Mouse (Mus musculus) lung, embryonic 14.5 days (tissue): ENCODE results near the gene Lingo2. TPM values are rescaled to one million over a fixed set of nuclear protein-coding genes. Genes with fewer than 3 reads are reported as not detected.

Experiments used
- ATAC-seq: fragments of 200-750 bp; cut with Nextera tagmentation; 2 replicates; pipeline ENCODE4 v1.8.0; 2017; ENCODE audit warnings: mild to moderate bottlenecking, moderate TSS enrichment, moderate library complexity; ENCODE audit not compliant: insufficient read depth
- DNase-seq: peaks from one replicate; pipeline ENCODE4 v3.0.0-alpha.2; 2015
- H3K27ac ChIP-seq: fragments of 300-500 bp; sonication (generic); 2 replicates; pipeline ENCODE4 v1.5.1; 2014; ENCODE audit warnings: low read depth, mild to moderate bottlenecking, moderate library complexity
- H3K27me3 ChIP-seq: fragments of 300-500 bp; sonication (generic); 2 replicates; pipeline ENCODE4 v1.6.1; 2014; ENCODE audit warnings: low read length, control low read depth; ENCODE audit not compliant: insufficient read depth
- H3K36me3 ChIP-seq: fragments of 300-500 bp; sonication (generic); 2 replicates; pipeline ENCODE4 v1.6.1; 2014; ENCODE audit warnings: control low read depth; ENCODE audit not compliant: insufficient read depth
- H3K4me1 ChIP-seq: fragments of 300-500 bp; sonication (generic); 2 replicates; pipeline ENCODE4 v1.6.1; 2014; ENCODE audit warnings: antibody characterized with exemption, control low read depth; ENCODE audit not compliant: insufficient read depth
- H3K4me2 ChIP-seq: fragments of 300-500 bp; sonication (generic); 2 replicates; pipeline ENCODE4 v1.6.1; 2014; ENCODE audit warnings: mild to moderate bottlenecking
- H3K4me3 ChIP-seq: fragments of 300-500 bp; sonication (generic); 2 replicates; pipeline ENCODE4 v1.5.1; 2014; ENCODE audit warnings: low read depth, low read length
- H3K9ac ChIP-seq: fragments of 300-500 bp; sonication (generic); 2 replicates; pipeline ENCODE4 v1.6.1; 2014
- H3K9me3 ChIP-seq: fragments of 300-500 bp; sonication (generic); 2 replicates; pipeline ENCODE4 v1.6.1; 2016; ENCODE audit warnings: low read depth, low read length, control low read depth
- CTCF ChIP-seq: IDR thresholded peaks from 2 replicates; pipeline ENCODE4 v1.5.1; 2016; ENCODE audit warnings: antibody characterized with exemption, low read depth
- WGBS: fragments of 180-500 bp; shearing (Covaris S2); extraction: QIAGEN DNeasy Blood & Tissue Kit; methylation state at CpG from one replicate; pipeline ENCODE4 v1.1.7; 2014; 5-methylcytosine and 5-hydroxymethylcytosine counted together
- polyA plus RNA-seq: library from polyadenylated mRNA; unstranded; fragments of >200 nt; fragmentation: Nextera tagmentation; extraction: Ambion mirVana; gene quantifications from 2 replicates; pipeline ENCODE4 v1.2.1, GENCODE M21; 2014

Lingo2 gene
- polyA plus RNA-seq, 1 experiment from 2014 or later, result 0.16 TPM

- DNase-seq (no peak), ATAC-seq (no peak)
- Histone ChIP-seq H3K9ac (no peak overlapping the region), H3K4me2 (no peak overlapping the region), H3K36me3 (no peaks in the 10 kb centered on the region), H3K4me3 (no peak overlapping the region), H3K9me3 (no peaks in the 10 kb centered on the region), H3K27ac (no peak overlapping the region), H3K27me3 (no peaks in the 10 kb centered on the region), H3K4me1 (no peaks in the 10 kb centered on the region)
- 83% methylated on average over 3 of the region's 3 CpGs for WGBS
- no peak for TF ChIP-seq CTCF
Measured at GRCm38 (mm10) chr4:36368925-36369324, 582.6 kb downstream of the Lingo2 start.

- 74% methylated on average over 2 of the region's 2 CpGs for WGBS
- DNase-seq, result no peak
- Histone ChIP-seq H3K9ac (no peak overlapping the region), H3K27me3 (no peaks in the 10 kb centered on the region), H3K4me2 (no peak overlapping the region), H3K36me3 (no peaks in the 10 kb centered on the region), H3K9me3 (no peaks in the 10 kb centered on the region), H3K4me3 (no peak overlapping the region), H3K27ac (no peak overlapping the region), H3K4me1 (no peaks in the 10 kb centered on the region)
- no peak for ATAC-seq
- TF ChIP-seq CTCF, result no peak
Measured at GRCm38 (mm10) chr4:36354401-36354800, 597.1 kb downstream of the Lingo2 start.

GRCm38 (mm10) chr4:36331741-36332140 is 619.8 kb downstream of the Lingo2 start:
- H3K36me3 ChIP-seq, result no peaks in the 10 kb centered on the region
- no peaks in the 10 kb centered on the region for H3K4me1 ChIP-seq
- 79% methylated on average over 1 of the region's 1 CpGs for WGBS
- no peak overlapping the region for H3K4me3 ChIP-seq
- ATAC-seq (no peak), DNase-seq (no peak)
- no peak for TF ChIP-seq CTCF
- H3K4me2 ChIP-seq, result no peak overlapping the region
- no peak overlapping the region for H3K27ac ChIP-seq
- H3K27me3 ChIP-seq, result no peaks in the 10 kb centered on the region
- no peak overlapping the region for H3K9ac ChIP-seq
- no peaks in the 10 kb centered on the region for H3K9me3 ChIP-seq

GRCm38 (mm10) chr4:36325603-36326002 is 625.9 kb downstream of the Lingo2 start:
- Histone ChIP-seq H3K36me3 (no peaks in the 10 kb centered on the region), H3K27ac (no peak overlapping the region), H3K9ac (no peak overlapping the region), H3K4me1 (no peaks in the 10 kb centered on the region), H3K4me3 (no peak overlapping the region), H3K27me3 (no peaks in the 10 kb centered on the region), H3K4me2 (no peak overlapping the region), H3K9me3 (no peaks in the 10 kb centered on the region)
- no peak for TF ChIP-seq CTCF
- ATAC-seq, result no peak
- no peak for DNase-seq

- no peak overlapping the region for H3K27ac ChIP-seq
- H3K9ac ChIP-seq, result no peak overlapping the region
- no peaks in the 10 kb centered on the region for H3K27me3 ChIP-seq
- H3K4me1 ChIP-seq, result no peaks in the 10 kb centered on the region
- DNase-seq (no peak), ATAC-seq (no peak)
- WGBS, result 38% methylated on average over 2 of the region's 2 CpGs
- H3K36me3 ChIP-seq, result no peaks in the 10 kb centered on the region
- no peak overlapping the region for H3K4me3 ChIP-seq
- H3K4me2 ChIP-seq, result no peak overlapping the region
- no peak for TF ChIP-seq CTCF
- H3K9me3 ChIP-seq, result no peaks in the 10 kb centered on the region
Measured at GRCm38 (mm10) chr4:36313067-36313466, 638.5 kb downstream of the Lingo2 start.

GRCm38 (mm10) chr4:36311431-36311830 is 640.1 kb downstream of the Lingo2 start:
- ATAC-seq (no peak), DNase-seq (no peak)
- no peak overlapping the region for H3K4me3 ChIP-seq
- WGBS, result 83% methylated on average over 6 of the region's 6 CpGs
- H3K9ac ChIP-seq, result no peak overlapping the region
- no peaks in the 10 kb centered on the region for H3K9me3 ChIP-seq
- no peaks in the 10 kb centered on the region for H3K27me3 ChIP-seq
- H3K27ac ChIP-seq, result no peak overlapping the region
- no peak for TF ChIP-seq CTCF
- H3K4me2 ChIP-seq, result no peak overlapping the region
- H3K4me1 ChIP-seq, result no peaks in the 10 kb centered on the region
- no peaks in the 10 kb centered on the region for H3K36me3 ChIP-seq

DNA sequence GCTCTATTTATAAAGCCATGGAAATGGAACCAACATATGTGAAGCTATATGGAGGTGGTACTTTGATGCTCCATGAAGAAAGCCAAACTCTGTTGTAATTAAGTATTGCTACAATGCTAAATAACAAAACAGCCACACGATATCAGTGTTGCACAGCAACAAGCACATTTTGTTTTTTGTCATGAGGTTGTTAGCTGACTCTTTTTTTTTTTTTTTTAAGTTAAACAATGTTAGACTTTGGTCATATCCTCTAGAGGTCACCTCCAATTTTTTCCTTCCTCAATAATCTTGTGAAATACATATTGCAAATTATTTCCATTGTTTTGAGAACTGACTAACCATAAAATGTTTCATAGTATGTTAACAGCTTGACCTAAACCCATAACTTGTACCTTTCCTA is 646.3 kb downstream of the Lingo2 start:
- 87% methylated on average over 1 of the region's 1 CpGs for WGBS
- no peak overlapping the region for H3K4me2 ChIP-seq
- DNase-seq (no peak), ATAC-seq (no peak)
- no peaks in the 10 kb centered on the region for H3K36me3 ChIP-seq
- no peaks in the 10 kb centered on the region for H3K27me3 ChIP-seq
- no peaks in the 10 kb centered on the region for H3K4me1 ChIP-seq
- H3K9me3 ChIP-seq, result no peaks in the 10 kb centered on the region
- no peak overlapping the region for H3K27ac ChIP-seq
- H3K9ac ChIP-seq, result no peak overlapping the region
- H3K4me3 ChIP-seq, result no peak overlapping the region
- TF ChIP-seq CTCF, result no peak

GRCm38 (mm10) chr4:36289701-36290053 is 661.9 kb downstream of the Lingo2 start:
- Histone ChIP-seq H3K4me1 (no peaks in the 10 kb centered on the region), H3K4me3 (peak overlapping the region; percentile 22), H3K27ac (no peak overlapping the region), H3K9ac (no peak overlapping the region), H3K27me3 (no peaks in the 10 kb centered on the region), H3K36me3 (no peaks in the 10 kb centered on the region), H3K4me2 (peak overlapping the region; percentile 60), H3K9me3 (no peaks in the 10 kb centered on the region)
- no peak for DNase-seq
- 43% methylated on average over 8 of the region's 8 CpGs for WGBS
- TF ChIP-seq CTCF, result no peak
- no peak for ATAC-seq
